Mouse (Mus musculus) retina, embryonic 14.5 days (tissue): Measurements from ENCODE around the gene Prame.
"Not testable (repeated sequence)": the region's sequence is repeated elsewhere in the genome, so short reads cannot be mapped to it uniquely, and the experiment has no call there.

ENCODE experiments used
- DNase-seq: peaks from one replicate; pipeline ENCODE4 v3.0.0-alpha.2; 2015; ENCODE audit warnings: low spot score

Gene Prame

DNA sequence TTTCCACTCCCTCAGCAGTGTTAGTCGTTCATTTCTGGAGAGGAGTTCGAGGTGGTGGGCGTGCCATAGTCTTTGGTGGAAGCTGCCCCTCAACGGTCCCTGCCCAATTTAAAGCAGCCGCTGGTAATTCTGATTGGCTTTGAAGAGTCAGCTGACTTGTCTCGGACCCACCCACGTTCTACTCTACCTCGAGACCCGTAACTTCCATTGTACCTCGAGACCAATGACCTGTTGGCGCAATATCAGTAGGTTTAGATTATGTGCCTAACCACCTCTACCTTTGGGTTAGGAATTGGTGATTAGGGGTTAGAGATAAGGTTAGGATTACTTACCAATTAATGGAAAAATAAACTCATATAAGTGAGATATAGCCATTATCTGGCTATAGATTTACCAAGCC, at the start of gene Prame:
Gene Prame, minus strand, starts transcription at position 101 of the 400 bp plus-strand sequence.
- no peak for DNase-seq

GRCm38 (mm10) chrX:135652173-135652772, 24.8 kb upstream of the Prame start:
- peak; percentile 44 for DNase-seq

GRCm38 (mm10) chrX:135601298-135602029, 26.0 kb downstream of the Prame start:
- DNase-seq, result peak; percentile 8

GRCm38 (mm10) chrX:135598677-135599076, 28.8 kb downstream of the Prame start, which contains the start of gene Nxf7:
Gene Nxf7 (minus strand): TSS chrX:135598777.
- DNase-seq, result no peak

- DNase-seq, result no peak
These were observed 29.4 kb downstream of the Prame start for GRCm38 (mm10) chrX:135598096-135598495.

DNA sequence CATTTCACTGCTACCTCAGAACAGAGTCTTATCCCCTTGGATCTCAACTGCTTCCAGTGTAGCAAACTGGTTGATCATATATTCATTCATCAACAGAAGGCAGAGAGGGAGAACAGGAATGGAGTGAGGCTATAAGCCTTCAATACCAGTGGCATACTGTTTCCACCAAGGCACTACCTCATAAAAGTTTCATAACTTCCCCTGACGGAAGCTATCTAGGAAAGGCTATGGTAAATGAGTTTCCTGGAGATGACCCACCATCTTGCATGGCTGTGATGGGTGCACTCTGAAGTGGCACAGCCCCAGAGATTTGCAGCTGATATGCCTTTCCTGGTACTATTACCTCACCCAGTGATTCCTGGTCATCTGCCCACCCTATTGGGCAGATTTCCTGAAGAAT, 51.1 kb downstream of the Prame start:
- no peak for DNase-seq

DNA sequence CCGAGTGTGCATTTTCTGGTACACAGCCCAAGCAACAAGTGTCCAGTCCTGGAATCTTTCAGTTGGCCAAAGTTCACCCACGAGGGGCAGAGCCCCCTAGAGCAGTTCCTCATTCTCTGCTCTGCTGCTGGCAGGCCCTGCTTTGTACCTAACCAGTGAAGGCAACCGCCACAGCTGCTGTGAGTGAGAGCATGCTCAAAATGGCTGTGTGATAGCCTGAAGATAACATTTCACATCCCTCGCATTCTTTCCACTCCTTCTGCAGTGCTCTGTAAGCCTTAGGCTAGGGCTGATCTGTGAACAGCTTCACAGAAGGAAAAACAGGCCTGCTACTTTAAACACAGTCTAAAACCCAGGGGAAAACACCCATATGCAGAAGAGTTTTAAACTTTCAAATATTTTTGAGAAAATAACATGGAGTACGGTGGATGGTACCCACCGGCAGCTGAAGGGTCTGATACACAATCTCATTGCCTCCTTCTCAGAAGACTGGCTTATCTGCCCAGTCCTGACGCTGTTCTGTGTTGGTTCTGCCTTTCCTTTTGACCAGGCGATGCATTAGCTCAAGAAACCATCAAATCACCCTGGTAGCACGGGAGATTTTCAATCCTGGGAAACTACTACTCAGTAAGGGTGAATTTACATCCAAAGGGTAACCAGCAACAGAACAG, 52.4 kb downstream of the Prame start:
- not testable (repeated sequence) for DNase-seq

GRCm38 (mm10) chrX:135574261-135574957, 53.1 kb downstream of the Prame start:
- not testable (repeated sequence) for DNase-seq

DNA sequence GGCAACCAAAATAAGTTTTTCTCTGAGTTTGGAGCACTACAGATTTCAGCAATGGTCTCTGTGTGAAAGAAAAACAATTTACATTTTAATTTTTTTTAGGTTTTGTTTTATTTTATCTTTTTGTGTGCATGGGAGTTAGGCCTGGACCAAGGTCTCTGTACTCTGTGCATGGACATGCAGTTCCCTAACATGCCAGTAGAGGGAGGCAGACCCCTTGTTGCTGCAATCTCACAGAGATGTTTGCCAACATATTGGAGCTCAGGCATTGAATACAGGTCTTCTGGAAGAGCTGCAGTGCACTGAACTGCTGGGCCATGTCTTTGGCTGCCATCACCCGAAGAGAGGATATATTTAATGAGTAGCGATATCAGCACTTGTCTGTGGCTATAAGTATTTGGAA, 58.0 kb downstream of the Prame start:
- DNase-seq, result peak; percentile 77

- not testable (repeated sequence) for DNase-seq
These were observed 62.6 kb downstream of the Prame start for GRCm38 (mm10) chrX:135564934-135565333.
